21 mouse cellular contexts compared by ENCODE assay signal in genomic region chr5:122543392-122543791, GRCm38 (mm10). TPM values are rescaled to one million over a fixed set of nuclear protein-coding genes. Genes with fewer than 3 reads are reported as not detected.
DNase-seq lines count a peak whose midpoint lies in the region; ATAC-seq and TF ChIP-seq lines count a peak whose summit lies in the region.
"Had no signal": no experiment of that assay in that cellular context is flagged by ENCODE, and none has a peak within 500 bp of the region (broad histone marks: within the 10 kb centered on the region; RNA-seq: fewer than 3 reads in every experiment).

No protein-coding gene starts in this region.

- 57% methylated on average over 6 of the region's 6 CpGs for WGBS in heart, embryonic 11.5 days (ENCODE audit: insufficient replicate concordance)
- WGBS in limb, embryonic 15.5 days: 77% methylated on average over 6 of the region's 6 CpGs
- WGBS in limb, embryonic 10.5 days: 90% methylated on average over 6 of the region's 6 CpGs

- no peaks in the 10 kb centered on the region for H3K36me3 ChIP-seq in heart, embryonic 11.5 days (ENCODE audit: control insufficient read depth, insufficient read depth, low read length)
- peaks cover 13% of the 10 kb centered on the region; the same call in 1 of the 2 replicates for H3K36me3 ChIP-seq in limb, embryonic 15.5 days
- H3K36me3 ChIP-seq in limb, embryonic 10.5 days: peaks cover 25% of the 10 kb centered on the region

- H3K9me3 ChIP-seq in heart, embryonic 11.5 days (replicated peaks; ENCODE audit: control insufficient read depth, low read length): no peaks in the 10 kb centered on the region
- no peaks in the 10 kb centered on the region for H3K9me3 ChIP-seq in limb, embryonic 15.5 days
- no peaks in the 10 kb centered on the region for H3K9me3 ChIP-seq in limb, embryonic 10.5 days (replicated peaks)
- H3K9me3 ChIP-seq: embryonic facial prominence, embryonic 12.5 days; forebrain, embryonic 15.5 days; G1E; intestine, embryonic 15.5 days had no signal

- H3K4me2 ChIP-seq in heart, embryonic 11.5 days: no peak overlapping the region
- no peak overlapping the region for H3K4me2 ChIP-seq in limb, embryonic 15.5 days
- H3K4me2 ChIP-seq: embryonic facial prominence, embryonic 12.5 days; forebrain, embryonic 15.5 days; hindbrain, embryonic 14.5 days; intestine, embryonic 15.5 days had no signal

- DNase-seq in gastrocnemius, adult 2 months: no peak
- no peak for DNase-seq in gastrocnemius, postnatal 14 days
- no peak for DNase-seq in heart, postnatal 14 days
- no peak for DNase-seq in limb, embryonic 10.5 days (ENCODE audit: low spot score)
- DNase-seq in urinary bladder, adult 18-20 months (ENCODE audit: low spot score in 2 of 2): no peak
- DNase-seq: adrenal gland, adult 8-10 months; B cell, adult 2 months; cerebellum, adult 11-12 months; cerebellum, adult 9-10 months; cerebellum, postnatal 25 days; gastrocnemius, postnatal 10 days; kidney, adult 18-20 months had no signal

- peaks cover 13% of the 10 kb centered on the region for H3K4me1 ChIP-seq in heart, embryonic 11.5 days (ENCODE audit: control insufficient read depth, insufficient read depth, low read length)
- peaks cover 8% of the 10 kb centered on the region; the same call in 1 of the 2 replicates for H3K4me1 ChIP-seq in limb, embryonic 15.5 days
- peaks cover 5% of the 10 kb centered on the region for H3K4me1 ChIP-seq in limb, embryonic 10.5 days
- H3K4me1 ChIP-seq: intestine, embryonic 15.5 days had no signal

- no peak for ATAC-seq in heart, embryonic 11.5 days (replicated peaks; ENCODE audit: insufficient number of reproducible peaks, low FRiP score, low TSS enrichment)
- ATAC-seq in limb, embryonic 15.5 days (ENCODE audit: insufficient number of reproducible peaks, low FRiP score, low TSS enrichment, low read depth): no peak
- ATAC-seq: CD4-positive, CD25-positive, alpha-beta regulatory T cell, adult 4 months; forebrain, embryonic 15.5 days; intestine, embryonic 15.5 days had no signal

- peak overlapping the region; percentile 68 for H3K27ac ChIP-seq in gastrocnemius, adult 2 months
- peak overlapping the region; percentile 84 for H3K27ac ChIP-seq in heart, embryonic 11.5 days (ENCODE audit: low read depth, low read length)
- peak overlapping the region; percentile 22; the same call in 1 of the 2 replicates for H3K27ac ChIP-seq in limb, embryonic 15.5 days
- H3K27ac ChIP-seq in limb, embryonic 10.5 days: no peak overlapping the region
- H3K27ac ChIP-seq: embryonic facial prominence, embryonic 12.5 days; forebrain, embryonic 15.5 days; hindbrain, embryonic 10.5 days; hindbrain, embryonic 14.5 days; intestine, embryonic 15.5 days had no signal

- H3K4me3 ChIP-seq in gastrocnemius, adult 2 months: no peak overlapping the region
- H3K4me3 ChIP-seq in heart, embryonic 11.5 days (ENCODE audit: low read depth, low read length): no peak overlapping the region
- H3K4me3 ChIP-seq in limb, embryonic 15.5 days: no peak overlapping the region
- H3K4me3 ChIP-seq in limb, embryonic 10.5 days: no peak overlapping the region
- H3K4me3 ChIP-seq: embryonic facial prominence, embryonic 12.5 days; forebrain, embryonic 15.5 days; hindbrain, embryonic 10.5 days; intestine, embryonic 15.5 days had no signal

- TF ChIP-seq CTCF in gastrocnemius, adult 2 months (IDR thresholded peaks at IDR 0.05): no peak

- no peaks in the 10 kb centered on the region for H3K27me3 ChIP-seq in heart, embryonic 11.5 days (ENCODE audit: control insufficient read depth, insufficient read depth, low read length)
- no peaks in the 10 kb centered on the region for H3K27me3 ChIP-seq in limb, embryonic 15.5 days
- no peaks in the 10 kb centered on the region for H3K27me3 ChIP-seq in limb, embryonic 10.5 days (ENCODE audit: low read depth, poor library complexity, severe bottlenecking)
- H3K27me3 ChIP-seq: embryonic facial prominence, embryonic 12.5 days; forebrain, embryonic 15.5 days; intestine, embryonic 15.5 days had no signal

- H3K9ac ChIP-seq in heart, embryonic 11.5 days (ENCODE audit: low read depth, low read length): no peak overlapping the region
- no peak overlapping the region for H3K9ac ChIP-seq in limb, embryonic 15.5 days
- H3K9ac ChIP-seq: embryonic facial prominence, embryonic 12.5 days; forebrain, embryonic 15.5 days; hindbrain, embryonic 14.5 days; intestine, embryonic 15.5 days had no signal

- intact Hi-C loops in gastrocnemius, adult 2 months (cut with DNase I): no loop called here
- intact Hi-C loops in gastrocnemius, postnatal 14 days (cut with DNase I; ENCODE audit: low total_unique reads): loop anchor here (10.0 kb wide), 1 partner anchor 81 kb away; no protein-coding TSS in a partner anchor
- intact Hi-C loops in heart, postnatal 14 days (cut with DNase I): no loop called here

RNA-seq across cellular contexts. Expression of gene Atp2a2, which starts 41.4 kb away (rescaled TPM):
- total RNA-seq in gastrocnemius, adult 2 months (2021): 100 to 1,000 TPM; 387 to 963 TPM
- total RNA-seq in gastrocnemius, postnatal 14 days (2021): 100 to 1,000 TPM; 213 to 317 TPM
- 255 and 272 TPM in 2 replicates for polyA plus RNA-seq in heart, embryonic 11.5 days (2014; fragmentation: Nextera tagmentation; extraction: Ambion mirVana)
- 1,000 to 10,000 TPM; 9,386 to 9,784 TPM for total RNA-seq in heart, postnatal 14 days (2021)
- 29.1 and 29.2 TPM in 2 replicates for polyA plus RNA-seq in limb, embryonic 15.5 days (2015; fragmentation: Nextera tagmentation; extraction: Ambion mirVana)
- polyA plus RNA-seq in limb, embryonic 10.5 days (2016; fragmentation: Nextera tagmentation; extraction: Ambion mirVana): 39.0 and 42.9 TPM in 2 replicates

Comparison
In these comparisons a context has a peak if more than half of its experiments do, and no peak if none do; other contexts are left out.
1. RNA of gene Atp2a2, which starts 41.4 kb away (total RNA-seq): 9,386 to 9,784 TPM in heart, postnatal 14 days; 387 to 963 TPM in gastrocnemius, adult 2 months and 213 to 317 TPM in gastrocnemius, postnatal 14 days; every median in the first group is over 4 times any median in the second.